Mouse (Mus musculus): Measurements from ENCODE around the gene Gpc6.

DNA sequence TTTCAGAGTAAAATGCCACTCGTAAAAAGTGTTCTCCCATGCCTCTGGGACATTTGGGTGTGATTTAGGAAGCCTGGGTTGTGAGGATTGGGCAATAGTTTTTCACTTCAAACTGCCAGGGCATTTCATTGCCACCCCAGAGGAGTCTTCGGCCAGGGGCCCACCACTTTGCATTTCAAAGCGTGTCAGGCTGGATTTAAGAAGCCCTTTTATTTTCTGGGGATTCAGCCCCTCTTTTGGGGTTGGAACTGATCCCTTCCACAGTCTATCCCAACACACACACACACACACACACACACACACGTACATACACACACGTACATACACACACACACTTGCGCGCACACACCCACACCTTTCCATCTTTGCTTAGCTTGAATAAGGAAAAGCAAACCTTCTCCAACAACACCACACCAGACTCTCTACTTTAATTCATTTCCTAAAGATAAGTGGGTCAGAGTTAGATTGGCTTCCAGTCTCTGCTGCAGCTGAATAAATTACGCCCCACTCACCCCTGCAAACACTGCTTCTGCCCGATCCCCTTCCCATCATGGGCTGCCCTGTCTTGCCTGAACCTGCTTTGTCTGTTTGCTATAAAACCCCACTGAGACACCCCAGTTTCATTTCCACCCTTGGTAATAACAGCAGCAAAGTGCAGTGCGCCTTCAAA lies 969.9 kb downstream of the Gpc6 start:
- TF ChIP-seq POLR2A (IDR thresholded peaks at IDR 0.05; ENCODE audit: insufficient read depth, low read depth, low read length) (no peak), CTCF (IDR thresholded peaks at IDR 0.05; ENCODE audit: insufficient read depth, low read depth, low read length) (no peak)

Measured in olfactory bulb, adult 2 months (tissue).